Comparison of ENCODE assay signal across 25 mouse cellular contexts in the genomic region with DNA sequence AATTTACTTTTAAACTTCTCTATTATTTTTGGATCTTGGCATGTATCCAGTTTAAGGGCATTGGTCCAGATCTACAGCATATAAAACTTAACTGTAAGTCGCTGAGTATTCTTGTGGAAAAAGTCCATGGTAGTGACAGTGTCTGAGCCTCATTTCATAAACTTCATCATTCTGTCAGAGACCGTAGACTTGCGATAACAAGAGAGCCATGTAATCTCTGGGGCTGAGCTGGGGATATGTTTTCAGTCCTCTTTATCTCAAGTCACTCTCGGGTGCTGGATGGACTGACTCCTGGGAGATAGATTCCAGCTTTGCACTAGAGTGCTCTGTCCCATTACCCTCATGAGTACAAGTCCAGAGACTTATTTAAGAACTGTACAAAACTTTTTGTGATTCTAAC.
DNase-seq lines count a peak whose midpoint lies in the region; ATAC-seq and TF ChIP-seq lines count a peak whose summit lies in the region.
"Had no signal": no experiment of that assay in that cellular context is flagged by ENCODE, and none has a peak within 500 bp of the region (broad histone marks: within the 10 kb centered on the region; RNA-seq: fewer than 3 reads in every experiment).

No protein-coding gene starts in this region.

- TF ChIP-seq CTCF in forebrain, postnatal 0 days (IDR thresholded peaks at IDR 0.05; ENCODE audit: low read depth), result no peak

- H3K27me3 ChIP-seq in forebrain, embryonic 12.5 days, result no peaks in the 10 kb centered on the region
- H3K27me3 ChIP-seq in forebrain, postnatal 0 days (ENCODE audit: insufficient read depth, low read length), result no peaks in the 10 kb centered on the region
- no peaks in the 10 kb centered on the region for H3K27me3 ChIP-seq in heart, embryonic 15.5 days
- no peaks in the 10 kb centered on the region for H3K27me3 ChIP-seq in forebrain, embryonic 15.5 days
- H3K27me3 ChIP-seq: embryonic facial prominence, embryonic 12.5 days; hindbrain, embryonic 12.5 days; intestine, embryonic 15.5 days; limb, embryonic 13.5 days had no signal

- ATAC-seq in forebrain, embryonic 12.5 days (ENCODE audit: low FRiP score), result peak; percentile 37; the same call in 1 of the 2 replicates
- no peak for ATAC-seq in forebrain, postnatal 0 days
- ATAC-seq in heart, embryonic 15.5 days (replicated peaks; ENCODE audit: insufficient number of reproducible peaks, insufficient read depth, low FRiP score, low read depth), result peak; percentile 77
- peak; percentile 21; the same call in 1 of the 2 replicates for ATAC-seq in forebrain, embryonic 15.5 days (replicated peaks)
- ATAC-seq: hindbrain, postnatal 0 days; intestine, embryonic 15.5 days; Patski had no signal

- H3K27ac ChIP-seq in forebrain, embryonic 12.5 days, result peak overlapping the region; percentile 78
- H3K27ac ChIP-seq in forebrain, postnatal 0 days (ENCODE audit: low read depth, low read length), result no peak overlapping the region
- H3K27ac ChIP-seq in heart, embryonic 15.5 days, result peak overlapping the region; percentile 79
- H3K27ac ChIP-seq in forebrain, embryonic 15.5 days (replicated peaks), result peak overlapping the region; percentile 52; the same call in 1 of the 2 replicates
- H3K27ac ChIP-seq: embryonic facial prominence, embryonic 12.5 days; hindbrain, embryonic 12.5 days; hindbrain, postnatal 0 days; intestine, embryonic 15.5 days; kidney, postnatal 0 days; limb, embryonic 13.5 days had no signal

- WGBS in forebrain, embryonic 12.5 days, result 78% methylated on average over 4 of the region's 4 CpGs
- 49% methylated on average over 4 of the region's 4 CpGs for WGBS in forebrain, postnatal 0 days
- WGBS in heart, embryonic 15.5 days, result 21% methylated on average over 4 of the region's 4 CpGs
- 50% methylated on average over 4 of the region's 4 CpGs for WGBS in forebrain, embryonic 15.5 days

- no peak overlapping the region for H3K4me2 ChIP-seq in forebrain, embryonic 12.5 days
- H3K4me2 ChIP-seq in forebrain, postnatal 0 days (ENCODE audit: low read depth), result no peak overlapping the region
- peak overlapping the region; percentile 27; the same call in 1 of the 2 replicates for H3K4me2 ChIP-seq in heart, embryonic 15.5 days
- no peak overlapping the region for H3K4me2 ChIP-seq in forebrain, embryonic 15.5 days (replicated peaks)
- H3K4me2 ChIP-seq: embryonic facial prominence, embryonic 12.5 days; hindbrain, embryonic 12.5 days; intestine, embryonic 15.5 days; limb, embryonic 13.5 days; liver, embryonic 11.5 days; midbrain, embryonic 11.5 days had no signal

- peaks cover 9% of the 10 kb centered on the region; the same call in 1 of the 2 replicates for H3K4me1 ChIP-seq in forebrain, embryonic 12.5 days
- H3K4me1 ChIP-seq in forebrain, postnatal 0 days (ENCODE audit: insufficient read depth), result no peaks in the 10 kb centered on the region
- H3K4me1 ChIP-seq in heart, embryonic 15.5 days (replicated peaks), result peaks cover 20% of the 10 kb centered on the region
- H3K4me1 ChIP-seq in forebrain, embryonic 15.5 days, result peaks cover 8% of the 10 kb centered on the region
- H3K4me1 ChIP-seq: embryonic facial prominence, embryonic 12.5 days had no signal

- DNase-seq in forebrain, postnatal 0 days, result no peak
- no peak for DNase-seq in heart, adult 18-20 months
- DNase-seq in NIH3T3 (ENCODE audit: low read depth), result peak; percentile 1
- no peak for DNase-seq in adipocyte (ENCODE audit: low spot score)
- DNase-seq: adrenal gland, postnatal 14 days; cerebellum, adult 11-12 months; cerebellum, adult 9-11 months; kidney, adult 2 months; lung, postnatal 14 days; right cerebral cortex, adult 18-20 months; spleen, adult 18-20 months; thymus, postnatal 14 days had no signal

- no peaks in the 10 kb centered on the region for H3K9me3 ChIP-seq in forebrain, embryonic 12.5 days
- no peaks in the 10 kb centered on the region for H3K9me3 ChIP-seq in forebrain, postnatal 0 days (ENCODE audit: low read length)
- no peaks in the 10 kb centered on the region for H3K9me3 ChIP-seq in heart, embryonic 15.5 days (replicated peaks)
- H3K9me3 ChIP-seq in forebrain, embryonic 15.5 days, result no peaks in the 10 kb centered on the region
- H3K9me3 ChIP-seq: embryonic facial prominence, embryonic 12.5 days; hindbrain, embryonic 12.5 days; intestine, embryonic 15.5 days; limb, embryonic 13.5 days had no signal

- no peaks in the 10 kb centered on the region for H3K36me3 ChIP-seq in forebrain, embryonic 12.5 days (replicated peaks)
- H3K36me3 ChIP-seq in forebrain, postnatal 0 days (ENCODE audit: insufficient read depth), result no peaks in the 10 kb centered on the region
- no peaks in the 10 kb centered on the region for H3K36me3 ChIP-seq in heart, embryonic 15.5 days
- H3K36me3 ChIP-seq in forebrain, embryonic 15.5 days, result no peaks in the 10 kb centered on the region
- H3K36me3 ChIP-seq: embryonic facial prominence, embryonic 12.5 days; G1E; hindbrain, embryonic 12.5 days; intestine, embryonic 15.5 days; limb, embryonic 13.5 days had no signal

- H3K9ac ChIP-seq in forebrain, embryonic 12.5 days, result no peak overlapping the region
- H3K9ac ChIP-seq in forebrain, postnatal 0 days, result no peak overlapping the region
- H3K9ac ChIP-seq in heart, embryonic 15.5 days, result no peak overlapping the region
- no peak overlapping the region for H3K9ac ChIP-seq in forebrain, embryonic 15.5 days (replicated peaks)
- H3K9ac ChIP-seq: embryonic facial prominence, embryonic 12.5 days; hindbrain, embryonic 12.5 days; intestine, embryonic 15.5 days; limb, embryonic 13.5 days had no signal

- no peak overlapping the region for H3K4me3 ChIP-seq in forebrain, embryonic 12.5 days (replicated peaks)
- no peak overlapping the region for H3K4me3 ChIP-seq in forebrain, postnatal 0 days (ENCODE audit: low read depth, low read length)
- no peak overlapping the region for H3K4me3 ChIP-seq in heart, embryonic 15.5 days
- H3K4me3 ChIP-seq in forebrain, embryonic 15.5 days, result no peak overlapping the region
- H3K4me3 ChIP-seq: embryonic facial prominence, embryonic 12.5 days; hindbrain, embryonic 12.5 days; intestine, embryonic 15.5 days; limb, embryonic 13.5 days had no signal
